12 mouse cellular contexts compared by ENCODE assay signal in the genomic region with DNA sequence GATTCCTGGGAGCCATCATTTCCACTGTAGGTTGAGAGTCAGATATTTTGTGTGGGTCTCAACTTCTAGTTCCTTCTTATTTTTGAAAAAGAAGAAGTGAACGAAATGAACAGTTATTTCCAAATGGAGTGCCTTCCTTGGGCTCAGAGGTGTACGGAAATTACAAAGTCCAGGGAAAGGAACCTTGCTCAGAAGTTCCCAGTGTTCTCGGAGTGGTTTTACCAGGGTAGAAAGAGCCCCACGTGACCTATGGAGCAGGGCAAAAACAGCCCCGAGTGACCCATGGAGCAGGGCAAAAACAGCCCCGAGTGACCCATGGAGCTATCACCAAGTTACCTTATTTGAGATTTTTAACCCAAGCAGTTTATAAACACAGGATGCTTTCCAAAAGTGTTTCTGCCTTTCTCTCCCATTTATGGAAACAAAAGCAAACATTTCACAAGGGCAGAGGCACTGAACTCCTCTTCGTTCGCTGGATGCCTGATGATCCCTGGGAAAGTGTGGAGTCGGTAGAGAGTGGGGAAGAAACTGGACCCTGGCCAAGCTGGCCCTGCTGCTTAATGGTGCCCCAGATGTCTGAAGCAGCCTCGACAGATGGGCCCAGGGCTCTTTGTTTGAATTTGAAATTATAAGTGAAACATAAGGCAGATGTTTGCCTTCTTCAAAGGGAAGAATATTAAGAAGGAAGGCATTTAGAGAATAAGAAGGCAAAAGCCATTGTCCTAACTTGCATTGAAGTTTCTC.
A peak's percentile ranks its signal among the peaks of the same experiment; 100 is the strongest.
DNase-seq lines count a peak whose midpoint lies in the region; ATAC-seq and TF ChIP-seq lines count a peak whose summit lies in the region.
"Had no signal": no experiment of that assay in that cellular context is flagged by ENCODE, and none has a peak within 500 bp of the region (broad histone marks: within the 10 kb centered on the region; RNA-seq: fewer than 3 reads in every experiment).

No protein-coding gene starts in this region.

- no peak overlapping the region for H3K9ac ChIP-seq in liver, embryonic 11.5 days (ENCODE audit: low read depth, low read length)
- no peak overlapping the region for H3K9ac ChIP-seq in liver, embryonic 13.5 days
- H3K9ac ChIP-seq in heart, adult 2 months (ENCODE audit: low read depth, low read length) = no peak overlapping the region
- H3K9ac ChIP-seq: forebrain, embryonic 15.5 days; liver, embryonic 14.5 days had no signal

- ATAC-seq in liver, embryonic 11.5 days (replicated peaks; ENCODE audit: low FRiP score) = no peak
- ATAC-seq in liver, embryonic 13.5 days (ENCODE audit: low read depth) = 0 out of 2 replicates have a peak, but pooled peaks have one; percentile 34
- ATAC-seq in activated CD4-positive, CD25-positive, alpha-beta regulatory T cell, adult 4 months = no peak
- ATAC-seq: forebrain, embryonic 15.5 days had no signal

- H3K27me3 ChIP-seq in liver, embryonic 11.5 days (replicated peaks; ENCODE audit: control insufficient read depth, insufficient read depth, low read length) = no peaks in the 10 kb centered on the region
- H3K27me3 ChIP-seq in liver, embryonic 13.5 days = no peaks in the 10 kb centered on the region
- no peaks in the 10 kb centered on the region for H3K27me3 ChIP-seq in heart, adult 2 months (ENCODE audit: control insufficient read depth, insufficient read depth, low read length)
- H3K27me3 ChIP-seq: forebrain, embryonic 15.5 days had no signal

- H3K27ac ChIP-seq in liver, embryonic 11.5 days (ENCODE audit: low read depth, low read length) = no peak overlapping the region
- no peak overlapping the region for H3K27ac ChIP-seq in liver, embryonic 13.5 days
- H3K27ac ChIP-seq in heart, adult 2 months = no peak overlapping the region
- H3K27ac ChIP-seq: forebrain, embryonic 15.5 days; heart, embryonic 10.5 days; liver, embryonic 14.5 days had no signal

- no peak overlapping the region for H3K4me3 ChIP-seq in liver, embryonic 11.5 days (ENCODE audit: low read depth, low read length)
- no peak overlapping the region for H3K4me3 ChIP-seq in liver, embryonic 13.5 days (replicated peaks)
- no peak overlapping the region for H3K4me3 ChIP-seq in heart, adult 2 months
- H3K4me3 ChIP-seq: forebrain, embryonic 15.5 days; heart, embryonic 10.5 days had no signal

- 68% methylated on average over 10 of the region's 10 CpGs for WGBS in liver, embryonic 11.5 days
- WGBS in liver, embryonic 13.5 days (ENCODE audit: insufficient replicate concordance) = 55% methylated on average over 10 of the region's 10 CpGs
- WGBS in heart, adult 2 months = 73% methylated on average over 10 of the region's 10 CpGs

- no peaks in the 10 kb centered on the region for H3K79me2 ChIP-seq in heart, adult 2 months (replicated peaks; ENCODE audit: control insufficient read depth, insufficient read depth, low read length)

- H3K4me1 ChIP-seq in liver, embryonic 11.5 days (replicated peaks; ENCODE audit: control insufficient read depth, insufficient read depth, low read length) = no peaks in the 10 kb centered on the region
- 0 out of 2 replicates have a peak, but pooled peaks cover 2% of the 10 kb centered on the region for H3K4me1 ChIP-seq in liver, embryonic 13.5 days (replicated peaks)
- H3K4me1 ChIP-seq in heart, adult 2 months (ENCODE audit: control insufficient read depth, insufficient read depth, low read length) = no peaks in the 10 kb centered on the region; the same call in none of the 2 replicates
- H3K4me1 ChIP-seq: forebrain, embryonic 15.5 days; heart, embryonic 10.5 days had no signal

- no peaks in the 10 kb centered on the region for H3K9me3 ChIP-seq in liver, embryonic 11.5 days (ENCODE audit: control insufficient read depth, low read length)
- H3K9me3 ChIP-seq in liver, embryonic 13.5 days (replicated peaks) = no peaks in the 10 kb centered on the region
- H3K9me3 ChIP-seq: forebrain, embryonic 15.5 days; heart, embryonic 10.5 days had no signal

- no peaks in the 10 kb centered on the region for H3K36me3 ChIP-seq in liver, embryonic 11.5 days (ENCODE audit: control insufficient read depth, insufficient read depth, low read length)
- H3K36me3 ChIP-seq in liver, embryonic 13.5 days = no peaks in the 10 kb centered on the region
- no peaks in the 10 kb centered on the region for H3K36me3 ChIP-seq in heart, adult 2 months (ENCODE audit: control insufficient read depth, insufficient read depth, low read length)
- H3K36me3 ChIP-seq: forebrain, embryonic 15.5 days; heart, embryonic 10.5 days had no signal

- peak; percentile 22 to 46 for DNase-seq in cerebellum, postnatal 14 days
- DNase-seq in cerebellum, postnatal 36 days = no peak
- peak; percentile 23 for DNase-seq in liver
- no peak for DNase-seq in liver, embryonic 11.5 days (ENCODE audit: low spot score)
- peak; percentile 68 for DNase-seq in brain, embryonic 14.5 days (ENCODE audit: low read depth)
- DNase-seq in liver, embryonic 13.5 days = no peak
- no peak for DNase-seq in heart, adult 2 months
- DNase-seq: cerebellum, adult 9-10 months had no signal

- no peak for TF ChIP-seq EP300 in heart, adult 2 months (IDR thresholded peaks at IDR 0.05; ENCODE audit: insufficient read depth, low read depth, low read length)

- no peak for TF ChIP-seq POLR2A in brain, embryonic 14.5 days (IDR thresholded peaks at IDR 0.05; ENCODE audit: borderline replicate concordance, extremely low read depth, insufficient read depth, insufficient read length, poor library complexity, severe bottlenecking)
- TF ChIP-seq POLR2A in heart, adult 2 months (IDR thresholded peaks at IDR 0.05; ENCODE audit: insufficient read depth, low read depth, low read length) = no peak

- no peak overlapping the region for H3K4me2 ChIP-seq in liver, embryonic 11.5 days
- no peak overlapping the region for H3K4me2 ChIP-seq in liver, embryonic 13.5 days
- H3K4me2 ChIP-seq: forebrain, embryonic 15.5 days had no signal

- no peak for TF ChIP-seq CTCF in brain, embryonic 14.5 days (IDR thresholded peaks at IDR 0.05; ENCODE audit: borderline replicate concordance, extremely low read depth, insufficient read depth, insufficient read length)
- no peak for TF ChIP-seq CTCF in heart, adult 2 months (IDR thresholded peaks at IDR 0.05)

- intact Hi-C loops in heart, adult 2 months (cut with DNase I) = no loop called here

Comparison
In these comparisons a context has a peak if more than half of its experiments do, and no peak if none do; other contexts are left out.
1. DNase-seq: peak in cerebellum, postnatal 14 days (2 of 2), liver (single experiment) and brain, embryonic 14.5 days (single experiment); none in cerebellum, postnatal 36 days (0 of 2), liver, embryonic 11.5 days (single experiment), liver, embryonic 13.5 days (single experiment) and heart, adult 2 months (0 of 2).